Mouse (Mus musculus) MEL (cell line): ENCODE results near the gene Fhit. TPM values are rescaled to one million over a fixed set of nuclear protein-coding genes. Genes with fewer than 3 reads are reported as not detected.

Experiments used
- DNase-seq: peaks from one replicate; pipeline ENCODE4 v3.0.0; 2011; ENCODE audit warnings: low read depth, low spot score
- H3K27ac ChIP-seq: 2 replicates; pipeline ENCODE4 v1.5.1; 2012; ENCODE audit warnings: low read depth, mild to moderate bottlenecking, control low read depth, low read length, moderate library complexity; ENCODE audit not compliant: control insufficient read depth
- H3K27me3 ChIP-seq, 2 experiments: fragments of 150-350 bp in 1 of 2; sonication (generic) in 1 of 2; 2 replicates each; pipeline ENCODE4 v1.6.1; 2012; ENCODE audit warnings: low read length in 2 of 2, mild to moderate bottlenecking in 2 of 2, improper control_type of control experiment in 1 of 2, moderate library complexity in 1 of 2; ENCODE audit not compliant: insufficient read depth in 2 of 2, control insufficient read depth in 1 of 2
- H3K36me3 ChIP-seq, 2 experiments: 2 replicates each; pipeline ENCODE4 v1.6.1; 2012 to 2014; ENCODE audit warnings: low read length in 2 of 2, improper control_type of control experiment in 1 of 2, inconsistent platforms in 1 of 2, mild to moderate bottlenecking in 1 of 2; ENCODE audit not compliant: insufficient read depth in 2 of 2, control insufficient read depth in 1 of 2
- H3K4me1 ChIP-seq, 2 experiments: fragments of 150-350 bp in 1 of 2; sonication (generic) in 1 of 2; 2 replicates each; pipeline ENCODE4 v1.6.1; 2012; ENCODE audit warnings: low read length in 2 of 2, improper control_type of control experiment in 1 of 2, mild to moderate bottlenecking in 1 of 2; ENCODE audit not compliant: insufficient read depth in 2 of 2, control insufficient read depth in 1 of 2
- H3K4me3 ChIP-seq, 2 experiments: fragments of 150-350 bp in 1 of 2; sonication (generic) in 1 of 2; 2 replicates each; pipeline ENCODE4 v1.5.1; 2012; ENCODE audit warnings: low read depth in 2 of 2, low read length in 2 of 2, mild to moderate bottlenecking in 2 of 2, moderate library complexity in 2 of 2, control low read depth in 1 of 2, improper control_type of control experiment in 1 of 2; ENCODE audit not compliant: control insufficient read depth in 1 of 2, insufficient read depth in 1 of 2
- H3K79me2 ChIP-seq: 2 replicates; pipeline ENCODE4 v1.6.1; 2012; ENCODE audit warnings: mild to moderate bottlenecking, low read length, moderate library complexity; ENCODE audit not compliant: control insufficient read depth, poor library complexity, insufficient read depth
- H3K9ac ChIP-seq: 2 replicates; pipeline ENCODE4 v1.6.1; 2012; ENCODE audit warnings: low read depth, mild to moderate bottlenecking, control low read depth, low read length, moderate library complexity; ENCODE audit not compliant: control insufficient read depth, poor library complexity, severe bottlenecking
- H3K9me3 ChIP-seq: fragments of 150-350 bp; sonication (generic); replicated peaks from 2 replicates; pipeline ENCODE4 v1.6.1; 2012; ENCODE audit warnings: mild to moderate bottlenecking, low read length, improper control_type of control experiment, moderate library complexity; ENCODE audit not compliant: insufficient read depth
- BHLHE40 ChIP-seq: IDR thresholded peaks from 2 replicates; pipeline ENCODE4 v1.6.1; 2012; ENCODE audit warnings: low read depth, mild to moderate bottlenecking, inconsistent platforms, low read length, improper control_type of control experiment, borderline replicate concordance
- CHD1 ChIP-seq: IDR thresholded peaks from 2 replicates; pipeline ENCODE4 v1.6.1; 2012; ENCODE audit warnings: low read depth, mild to moderate bottlenecking, inconsistent platforms, low read length, improper control_type of control experiment
- E2F4 ChIP-seq: IDR thresholded peaks from 2 replicates; pipeline ENCODE4 v1.6.1; 2011; ENCODE audit warnings: low read depth, low read length, improper control_type of control experiment, borderline replicate concordance
- ELF1 ChIP-seq: IDR thresholded peaks from 2 replicates; pipeline ENCODE4 v1.6.1; 2014; ENCODE audit warnings: low read depth, mild to moderate bottlenecking, inconsistent platforms, low read length, improper control_type of control experiment, moderate library complexity
- GABPA ChIP-seq: IDR thresholded peaks from 2 replicates; pipeline ENCODE4 v1.6.1; 2012; ENCODE audit warnings: low read depth, mild to moderate bottlenecking, inconsistent platforms, low read length, improper control_type of control experiment, moderate library complexity
- GATA1 ChIP-seq: IDR thresholded peaks from 2 replicates; pipeline ENCODE4 v1.6.1; 2011; ENCODE audit warnings: low read depth, low read length, improper control_type of control experiment
- JUND ChIP-seq: IDR thresholded peaks from 2 replicates; pipeline ENCODE4 v1.6.1; 2011; ENCODE audit warnings: low read depth, mild to moderate bottlenecking, improper control_type of control experiment, low read length
- KAT2A ChIP-seq: conservative IDR thresholded peaks from 2 replicates; pipeline ENCODE4 v1.6.1; 2012; ENCODE audit warnings: low read depth, low read length, improper control_type of control experiment, inconsistent platforms
- MAFK ChIP-seq: IDR thresholded peaks from 2 replicates; pipeline ENCODE4 v1.6.1; 2011; ENCODE audit warnings: low read depth, mild to moderate bottlenecking, low read length, improper control_type of control experiment, borderline replicate concordance
- MAX ChIP-seq: IDR thresholded peaks from 2 replicates; pipeline ENCODE4 v1.6.1; 2011; ENCODE audit warnings: low read length, improper control_type of control experiment
- MXI1 ChIP-seq: IDR thresholded peaks from 2 replicates; pipeline ENCODE4 v1.6.1; 2011; ENCODE audit warnings: mild to moderate bottlenecking, low read depth, low read length, improper control_type of control experiment
- NELFE ChIP-seq: IDR thresholded peaks from 2 replicates; pipeline ENCODE4 v1.6.1; 2011; ENCODE audit warnings: low read depth, low read length, improper control_type of control experiment
- NRF1 ChIP-seq: IDR thresholded peaks from 2 replicates; pipeline ENCODE4 v1.6.1; 2014; ENCODE audit warnings: low read depth, mild to moderate bottlenecking, inconsistent platforms, low read length, improper control_type of control experiment, moderate library complexity; ENCODE audit not compliant: poor library complexity, insufficient read depth, severe bottlenecking
- POLR2A ChIP-seq, 2 experiments: IDR thresholded peaks; 2 replicates each; pipeline ENCODE4 v1.6.1; 2011 to 2012; ENCODE audit warnings: low read length in 2 of 2, mild to moderate bottlenecking in 2 of 2, control low read depth in 1 of 2, improper control_type of control experiment in 1 of 2, low read depth in 1 of 2, moderate library complexity in 1 of 2; ENCODE audit not compliant: control insufficient read depth in 1 of 2, insufficient read depth in 1 of 2, poor library complexity in 1 of 2
- POLR2AphosphoS2 ChIP-seq: IDR thresholded peaks from 2 replicates; pipeline ENCODE4 v1.6.1; 2011; ENCODE audit warnings: low read length, improper control_type of control experiment
- POLR2AphosphoS5 ChIP-seq: IDR thresholded peaks from 2 replicates; pipeline ENCODE4 v1.6.1; 2012; ENCODE audit warnings: low read depth, borderline replicate concordance, mild to moderate bottlenecking, inconsistent platforms, low read length, moderate library complexity, mixed read lengths
- RAD21 ChIP-seq: IDR thresholded peaks from 2 replicates; pipeline ENCODE4 v1.6.1; 2011; ENCODE audit warnings: mild to moderate bottlenecking, low read depth, low read length, improper control_type of control experiment
- RCOR1 ChIP-seq: IDR thresholded peaks from 2 replicates; pipeline ENCODE4 v1.6.1; 2012; ENCODE audit warnings: low read depth, mild to moderate bottlenecking, inconsistent platforms, low read length, improper control_type of control experiment
- SIN3A ChIP-seq: IDR thresholded peaks from 2 replicates; pipeline ENCODE4 v1.6.1; 2012; ENCODE audit warnings: low read length, improper control_type of control experiment, inconsistent platforms
- TCF12 ChIP-seq: IDR thresholded peaks from 2 replicates; pipeline ENCODE4 v1.6.1; 2014; ENCODE audit warnings: low read depth, mild to moderate bottlenecking, inconsistent platforms, low read length, improper control_type of control experiment, moderate library complexity
- UBTF ChIP-seq: IDR thresholded peaks from 2 replicates; pipeline ENCODE4 v1.6.1; 2012; ENCODE audit warnings: low read depth, mild to moderate bottlenecking, inconsistent platforms, low read length, improper control_type of control experiment, moderate library complexity, borderline replicate concordance; ENCODE audit not compliant: insufficient read depth
- USF1 ChIP-seq: IDR thresholded peaks from 2 replicates; pipeline ENCODE4 v1.6.1; 2014; ENCODE audit warnings: low read depth, mild to moderate bottlenecking, inconsistent platforms, low read length, improper control_type of control experiment, moderate library complexity
- ZMIZ1 ChIP-seq: IDR thresholded peaks from 2 replicates; pipeline ENCODE4 v1.6.1; 2012; ENCODE audit warnings: low read depth, mild to moderate bottlenecking, inconsistent platforms, low read length, improper control_type of control experiment, moderate library complexity
- ZNF384 ChIP-seq: IDR thresholded peaks from 2 replicates; pipeline ENCODE4 v1.6.1; 2012; ENCODE audit warnings: low read depth, mild to moderate bottlenecking, inconsistent platforms, low read length, improper control_type of control experiment
- polyA plus RNA-seq, 2 experiments: library from polyadenylated mRNA; stranded (reverse) in 1 of 2; unstranded in 1 of 2; fragments of >175 nt in 1 of 2; fragments of >200 nt in 1 of 2; gene quantifications; 2 replicates each; pipeline versions ENCODE4 v1.2.1 to v1.2.4; 2012; ENCODE audit warnings: low replicate concordance in 2 of 2, low read depth in 1 of 2; ENCODE audit not compliant: insufficient read length in 2 of 2, insufficient read depth in 1 of 2, missing spikeins in 1 of 2
- total RNA-seq: library from RNA; depleted of rRNA; stranded (reverse); fragments of 300-350 nt; gene quantifications from 2 replicates; pipeline ENCODE4 v1.2.3, GENCODE M21; 2012

The Fhit gene
- total and polyA plus RNA-seq, 3 experiments: 0.77 to 1.3 TPM; not detected in 1

GRCm38 (mm10) chr14:9648416-9648815 lies 1513.4 kb downstream of the Fhit start:
- Histone ChIP-seq H3K27me3 (no peaks in the 10 kb centered on the region), H3K9ac (no peak overlapping the region), H3K4me1 (no peaks in the 10 kb centered on the region), H3K27ac (no peak overlapping the region), H3K79me2 (no peaks in the 10 kb centered on the region), H3K9me3 (no peaks in the 10 kb centered on the region), H3K36me3 (no peaks in the 10 kb centered on the region), H3K4me3 (no peak overlapping the region)
- TF ChIP-seq POLR2AphosphoS5 (no peak), POLR2AphosphoS2 (no peak), TCF12 (no peak), POLR2A (IDR thresholded peaks at IDR 0.05; ENCODE audit: control insufficient read depth in 1 of 2, insufficient read depth in 1 of 2, low read depth in 1 of 2, low read length in 2 of 2, poor library complexity in 1 of 2) (no peak), ELF1 (no peak), UBTF (no peak), MXI1 (no peak), USF1 (no peak), ZMIZ1 (no peak), MAFK (no peak), KAT2A (no peak), RAD21 (no peak), MAX (no peak), GABPA (no peak), JUND (no peak), E2F4 (no peak)
- DNase-seq: no peak

DNA sequence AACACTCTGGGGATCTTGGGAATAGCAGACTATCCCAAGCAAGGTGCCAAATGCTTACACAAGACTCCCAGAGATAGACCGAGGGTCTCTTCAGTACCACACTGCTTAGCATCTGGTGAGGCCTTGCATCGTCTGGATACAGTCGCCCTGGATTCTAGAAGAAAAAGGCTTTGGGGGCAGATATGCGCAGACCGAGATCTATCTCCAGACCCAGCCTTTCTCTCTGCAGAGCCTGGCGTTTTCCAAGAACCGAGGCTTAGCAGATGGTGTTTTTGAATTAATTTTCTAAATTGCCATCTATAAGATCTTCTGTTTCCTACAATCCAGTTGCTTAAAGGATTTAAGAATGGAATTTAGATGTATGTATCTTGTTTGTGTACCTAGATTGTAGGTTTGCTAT lies 1515.6 kb downstream of the Fhit start:
- Histone ChIP-seq H3K9ac (no peak overlapping the region), H3K27ac (no peak overlapping the region), H3K36me3 (no peaks in the 10 kb centered on the region)
- TF ChIP-seq GATA1 (no peak), ZNF384 (no peak), CHD1 (no peak), JUND (no peak), RCOR1 (no peak), SIN3A (no peak), KAT2A (no peak), NRF1 (no peak), NELFE (no peak), BHLHE40 (no peak)
- TF ChIP-seq, all 39 proteins: peak for 0
- Histone ChIP-seq H3K79me2 (no peaks in the 10 kb centered on the region), H3K9me3 (no peaks in the 10 kb centered on the region), H3K27me3 (no peaks in the 10 kb centered on the region), H3K4me3 (no peak overlapping the region), H3K4me1 (no peaks in the 10 kb centered on the region)
- DNase-seq: no peak
